In the genomic region with DNA sequence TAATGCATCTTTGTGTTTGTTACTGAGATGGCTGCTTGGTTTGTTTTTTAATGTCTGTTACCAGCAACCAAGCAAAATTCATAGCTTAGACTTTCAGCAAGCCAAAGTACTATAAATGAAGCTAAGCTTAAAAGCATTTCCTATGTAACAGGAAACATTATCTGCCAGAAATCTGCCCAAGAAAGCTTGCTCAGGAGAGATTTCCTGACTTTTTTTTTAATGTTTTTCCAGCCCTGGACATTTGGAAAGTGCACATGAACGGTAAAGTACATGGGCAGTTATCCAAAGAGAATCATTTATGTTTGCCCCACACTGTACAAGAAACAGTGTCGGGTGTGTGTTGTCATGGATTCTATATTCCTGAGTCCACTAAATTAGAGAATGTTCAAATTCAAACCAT, we compare ENCODE assay signal across 19 mouse cellular contexts.
DNase-seq lines count a peak whose midpoint lies in the region; ATAC-seq and TF ChIP-seq lines count a peak whose summit lies in the region.
"Had no signal": no experiment of that assay in that cellular context is flagged by ENCODE, and none has a peak within 500 bp of the region (broad histone marks: within the 10 kb centered on the region; RNA-seq: fewer than 3 reads in every experiment).

No protein-coding gene starts in this region.

- no peak for ATAC-seq in intestine, embryonic 16.5 days
- ATAC-seq in intestine, embryonic 15.5 days = no peak
- ATAC-seq in lung, embryonic 16.5 days (ENCODE audit: low read depth) = no peak
- ATAC-seq in heart, embryonic 14.5 days (ENCODE audit: insufficient number of reproducible peaks, insufficient read depth, low FRiP score, low read depth) = no peak
- no peak for ATAC-seq in hindbrain, postnatal 0 days
- ATAC-seq: CD4-positive, CD25-positive, alpha-beta regulatory T cell, adult 4 months; forebrain, embryonic 16.5 days had no signal

- TF ChIP-seq CTCF in hindbrain, postnatal 0 days (IDR thresholded peaks at IDR 0.05; ENCODE audit: low read depth) = no peak

- H3K4me2 ChIP-seq in intestine, embryonic 16.5 days (ENCODE audit: low read depth, low read length) = no peak overlapping the region
- no peak overlapping the region for H3K4me2 ChIP-seq in intestine, embryonic 15.5 days (replicated peaks)
- H3K4me2 ChIP-seq in lung, embryonic 16.5 days (ENCODE audit: low read depth, low read length) = no peak overlapping the region
- no peak overlapping the region for H3K4me2 ChIP-seq in heart, embryonic 14.5 days (ENCODE audit: low read length)
- H3K4me2 ChIP-seq in hindbrain, postnatal 0 days (ENCODE audit: low read depth, low read length) = no peak overlapping the region
- H3K4me2 ChIP-seq: hindbrain, embryonic 14.5 days; midbrain, embryonic 12.5 days had no signal

- no peak overlapping the region for H3K9ac ChIP-seq in intestine, embryonic 16.5 days (ENCODE audit: low read depth, low read length)
- no peak overlapping the region for H3K9ac ChIP-seq in intestine, embryonic 15.5 days
- H3K9ac ChIP-seq in lung, embryonic 16.5 days (ENCODE audit: low read length) = no peak overlapping the region
- H3K9ac ChIP-seq in heart, embryonic 14.5 days (ENCODE audit: low read length) = no peak overlapping the region
- H3K9ac ChIP-seq in hindbrain, postnatal 0 days (replicated peaks; ENCODE audit: low read length) = no peak overlapping the region
- H3K9ac ChIP-seq: hindbrain, embryonic 14.5 days; midbrain, embryonic 12.5 days had no signal

- WGBS in intestine, embryonic 16.5 days = 49% methylated on average over 2 of the region's 2 CpGs
- WGBS in intestine, embryonic 15.5 days = 47% methylated on average over 2 of the region's 2 CpGs
- 30% methylated on average over 2 of the region's 2 CpGs for WGBS in lung, embryonic 16.5 days
- WGBS in heart, embryonic 14.5 days = 66% methylated on average over 2 of the region's 2 CpGs
- 63% methylated on average over 2 of the region's 2 CpGs for WGBS in hindbrain, postnatal 0 days

- 0 out of 2 replicates have a peak overlapping the region, but pooled peaks have one; percentile 43 for H3K27ac ChIP-seq in intestine, embryonic 16.5 days (ENCODE audit: low read length)
- H3K27ac ChIP-seq in intestine, embryonic 15.5 days = no peak overlapping the region; the same call in 1 of the 2 replicates
- peak overlapping the region; percentile 56 for H3K27ac ChIP-seq in lung, embryonic 16.5 days (ENCODE audit: low read length)
- H3K27ac ChIP-seq in heart, embryonic 14.5 days (replicated peaks in 1 of 2; ENCODE audit: control insufficient read depth in 1 of 2, insufficient read depth in 1 of 2, low read depth in 2 of 2, low read length in 2 of 2) = peak overlapping the region; percentile 9 to 14; a peak in 2 of 4 replicates
- H3K27ac ChIP-seq in hindbrain, postnatal 0 days = no peak overlapping the region
- H3K27ac ChIP-seq: hindbrain, embryonic 14.5 days; left cerebral cortex, adult 2 months; midbrain, embryonic 12.5 days had no signal

- no peak for DNase-seq in lung, postnatal 10 days
- no peak for DNase-seq in hindbrain, postnatal 0 days (ENCODE audit: low spot score)
- DNase-seq in cerebellum, adult 11 months = no peak
- DNase-seq: adrenal gland, postnatal 25 days; gastrocnemius, postnatal 10 days; lung, postnatal 36 days; right cerebral cortex, adult 18-20 months; thymus, adult 18-20 months had no signal

- H3K36me3 ChIP-seq in intestine, embryonic 16.5 days (ENCODE audit: control insufficient read depth, insufficient read depth, low read length) = no peaks in the 10 kb centered on the region
- H3K36me3 ChIP-seq in intestine, embryonic 15.5 days = no peaks in the 10 kb centered on the region
- no peaks in the 10 kb centered on the region for H3K36me3 ChIP-seq in lung, embryonic 16.5 days (ENCODE audit: control insufficient read depth, insufficient read depth, low read length)
- no peaks in the 10 kb centered on the region for H3K36me3 ChIP-seq in heart, embryonic 14.5 days (ENCODE audit: control insufficient read depth, insufficient read depth, low read length)
- H3K36me3 ChIP-seq in hindbrain, postnatal 0 days (ENCODE audit: insufficient read depth, low read length) = no peaks in the 10 kb centered on the region
- H3K36me3 ChIP-seq: midbrain, embryonic 12.5 days had no signal

- no peaks in the 10 kb centered on the region for H3K27me3 ChIP-seq in intestine, embryonic 16.5 days (replicated peaks; ENCODE audit: control insufficient read depth, insufficient read depth, low read length)
- H3K27me3 ChIP-seq in intestine, embryonic 15.5 days (replicated peaks) = no peaks in the 10 kb centered on the region
- no peaks in the 10 kb centered on the region for H3K27me3 ChIP-seq in lung, embryonic 16.5 days (ENCODE audit: control insufficient read depth, insufficient read depth, low read depth, low read length)
- no peaks in the 10 kb centered on the region for H3K27me3 ChIP-seq in heart, embryonic 14.5 days (ENCODE audit: control insufficient read depth, insufficient read depth, low read length)
- no peaks in the 10 kb centered on the region for H3K27me3 ChIP-seq in hindbrain, postnatal 0 days (ENCODE audit: insufficient read depth, low read length)
- H3K27me3 ChIP-seq: midbrain, embryonic 12.5 days had no signal

- H3K4me3 ChIP-seq in intestine, embryonic 16.5 days (ENCODE audit: low read length) = no peak overlapping the region
- no peak overlapping the region for H3K4me3 ChIP-seq in intestine, embryonic 15.5 days (replicated peaks)
- H3K4me3 ChIP-seq in lung, embryonic 16.5 days (ENCODE audit: low read length) = no peak overlapping the region
- no peak overlapping the region for H3K4me3 ChIP-seq in heart, embryonic 14.5 days (ENCODE audit: control insufficient read depth in 1 of 2, insufficient read depth in 1 of 2, low read depth in 1 of 2, low read length in 2 of 2)
- no peak overlapping the region for H3K4me3 ChIP-seq in hindbrain, postnatal 0 days (ENCODE audit: low read length)
- H3K4me3 ChIP-seq: erythroblast, embryonic 14.5 days; left cerebral cortex, adult 2 months; midbrain, embryonic 12.5 days; myocyte had no signal

- no peaks in the 10 kb centered on the region for H3K4me1 ChIP-seq in intestine, embryonic 16.5 days (ENCODE audit: control insufficient read depth, insufficient read depth, low read length)
- H3K4me1 ChIP-seq in intestine, embryonic 15.5 days (replicated peaks) = no peaks in the 10 kb centered on the region
- peaks cover 24% of the 10 kb centered on the region for H3K4me1 ChIP-seq in lung, embryonic 16.5 days (replicated peaks; ENCODE audit: control insufficient read depth, insufficient read depth, low read length)
- peaks cover 3 to 11% of the 10 kb centered on the region in 2 experiments; a peak in 2 of 4 replicates for H3K4me1 ChIP-seq in heart, embryonic 14.5 days (ENCODE audit: control insufficient read depth in 2 of 2, insufficient read depth in 2 of 2, low read length in 2 of 2)
- H3K4me1 ChIP-seq in hindbrain, postnatal 0 days (ENCODE audit: insufficient read depth, low read length) = no peaks in the 10 kb centered on the region

- H3K9me3 ChIP-seq in intestine, embryonic 16.5 days (ENCODE audit: control insufficient read depth, low read length) = no peaks in the 10 kb centered on the region
- H3K9me3 ChIP-seq in intestine, embryonic 15.5 days = no peaks in the 10 kb centered on the region
- H3K9me3 ChIP-seq in lung, embryonic 16.5 days (ENCODE audit: control insufficient read depth, low read length) = no peaks in the 10 kb centered on the region
- no peaks in the 10 kb centered on the region for H3K9me3 ChIP-seq in heart, embryonic 14.5 days (ENCODE audit: control insufficient read depth, low read length)
- H3K9me3 ChIP-seq in hindbrain, postnatal 0 days (ENCODE audit: low read length) = no peaks in the 10 kb centered on the region
- H3K9me3 ChIP-seq: midbrain, embryonic 12.5 days had no signal

Comparison
In these comparisons a context has a peak if more than half of its experiments do, and no peak if none do; other contexts are left out.
1. H3K27ac ChIP-seq: peak in intestine, embryonic 16.5 days (single experiment), lung, embryonic 16.5 days (single experiment) and heart, embryonic 14.5 days (2 of 2); none in intestine, embryonic 15.5 days (single experiment) and hindbrain, postnatal 0 days (single experiment).